10 mouse cellular contexts compared by ENCODE assay signal in the genomic region with DNA sequence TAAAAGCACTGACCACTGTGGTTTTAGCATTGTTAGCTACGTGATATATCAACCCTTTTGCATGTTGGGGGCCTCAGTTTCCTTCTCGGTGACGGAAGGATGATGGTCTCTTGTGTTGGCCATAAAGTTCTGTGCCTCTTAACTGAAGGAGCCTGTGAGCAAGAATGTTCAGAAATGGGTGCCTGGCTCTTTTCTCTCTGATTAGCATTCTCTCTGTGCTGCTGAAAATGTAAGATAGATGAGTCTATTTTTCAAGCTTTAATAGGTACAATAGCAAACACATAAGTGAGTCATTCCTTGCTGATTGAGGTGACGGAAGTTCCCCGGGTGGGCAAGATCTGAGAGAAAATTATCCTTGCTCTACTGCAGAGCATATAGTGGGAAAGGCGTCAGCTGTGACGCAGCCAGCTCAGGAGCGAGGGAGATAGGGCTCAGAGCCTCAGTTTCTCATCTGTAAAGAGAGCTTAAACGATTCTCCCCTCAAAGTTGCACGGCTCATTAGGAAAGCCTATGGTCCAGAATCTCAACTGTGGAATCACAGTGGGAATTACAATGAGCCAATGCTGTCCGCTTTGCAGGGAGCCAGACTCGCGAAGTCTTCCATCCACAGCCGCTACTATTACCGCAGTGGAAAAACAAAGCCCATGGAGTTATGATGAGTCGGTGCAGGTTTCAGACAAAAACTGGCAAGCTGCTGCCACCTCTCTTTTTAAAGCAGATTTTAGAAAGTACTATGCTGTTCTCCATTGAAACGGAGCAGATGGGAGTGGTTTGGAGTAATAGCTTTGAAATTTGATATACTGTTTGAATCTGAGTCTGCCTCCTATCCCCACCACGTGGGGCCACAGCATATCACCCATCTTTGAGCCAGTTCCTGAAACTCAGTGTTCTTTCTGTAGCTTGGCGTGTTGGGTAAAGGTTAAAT. TPM values are rescaled to one million over a fixed set of nuclear protein-coding genes. Genes with fewer than 3 reads are reported as not detected.
DNase-seq lines count a peak whose midpoint lies in the region; ATAC-seq lines count a peak whose summit lies in the region.
"Had no signal": no experiment of that assay in that cellular context is flagged by ENCODE, and none has a peak within 500 bp of the region (broad histone marks: within the 10 kb centered on the region; RNA-seq: fewer than 3 reads in every experiment).

No protein-coding gene starts in this region.

- no peak for DNase-seq in intestine, embryonic 14.5 days (ENCODE audit: low spot score)
- DNase-seq in brain, adult 2 months (ENCODE audit: low read depth, low spot score): peak; percentile 59
- peak; percentile 90 for DNase-seq in midbrain, embryonic 11.5 days (ENCODE audit: low spot score, missing footprints)
- no peak for DNase-seq in thymus, postnatal 0 days (ENCODE audit: low spot score)
- DNase-seq in gastrocnemius, postnatal 36 days: no peak
- DNase-seq in gastrocnemius, postnatal 10 days: no peak
- DNase-seq: liver, embryonic 13.5 days had no signal

- H3K9ac ChIP-seq in intestine, embryonic 14.5 days (ENCODE audit: low read length): no peak overlapping the region
- no peak overlapping the region for H3K9ac ChIP-seq in intestine, embryonic 16.5 days (ENCODE audit: low read depth, low read length)
- no peak overlapping the region for H3K9ac ChIP-seq in forebrain, embryonic 12.5 days
- H3K9ac ChIP-seq in midbrain, embryonic 11.5 days (ENCODE audit: low read length): no peak overlapping the region
- H3K9ac ChIP-seq: liver, embryonic 13.5 days had no signal

- H3K36me3 ChIP-seq in intestine, embryonic 14.5 days (ENCODE audit: control insufficient read depth, insufficient read depth, low read length): no peaks in the 10 kb centered on the region
- no peaks in the 10 kb centered on the region for H3K36me3 ChIP-seq in intestine, embryonic 16.5 days (ENCODE audit: control insufficient read depth, insufficient read depth, low read length)
- no peaks in the 10 kb centered on the region for H3K36me3 ChIP-seq in forebrain, embryonic 12.5 days (replicated peaks)
- H3K36me3 ChIP-seq in midbrain, embryonic 11.5 days (ENCODE audit: control insufficient read depth, insufficient read depth, low read length): no peaks in the 10 kb centered on the region
- H3K36me3 ChIP-seq: liver, embryonic 13.5 days had no signal

- H3K4me3 ChIP-seq in intestine, embryonic 14.5 days (ENCODE audit: low read depth, low read length): no peak overlapping the region
- H3K4me3 ChIP-seq in intestine, embryonic 16.5 days (ENCODE audit: low read length): no peak overlapping the region
- H3K4me3 ChIP-seq in forebrain, embryonic 12.5 days (replicated peaks): peak overlapping the region; percentile 11; the same call in 1 of the 2 replicates
- H3K4me3 ChIP-seq in midbrain, embryonic 11.5 days (ENCODE audit: low read depth, low read length): no peak overlapping the region
- H3K4me3 ChIP-seq: liver, embryonic 13.5 days had no signal

- WGBS in intestine, embryonic 14.5 days: 61% methylated on average over 19 of the region's 19 CpGs
- WGBS in intestine, embryonic 16.5 days: 61% methylated on average over 19 of the region's 19 CpGs
- 46% methylated on average over 19 of the region's 19 CpGs for WGBS in forebrain, embryonic 12.5 days
- WGBS in midbrain, embryonic 11.5 days: 47% methylated on average over 19 of the region's 19 CpGs

- no peaks in the 10 kb centered on the region for H3K9me3 ChIP-seq in intestine, embryonic 14.5 days (ENCODE audit: control insufficient read depth, low read length)
- no peaks in the 10 kb centered on the region for H3K9me3 ChIP-seq in intestine, embryonic 16.5 days (ENCODE audit: control insufficient read depth, low read length)
- no peaks in the 10 kb centered on the region for H3K9me3 ChIP-seq in forebrain, embryonic 12.5 days
- no peaks in the 10 kb centered on the region for H3K9me3 ChIP-seq in midbrain, embryonic 11.5 days (ENCODE audit: control insufficient read depth, low read length)
- H3K9me3 ChIP-seq: liver, embryonic 13.5 days had no signal

- intact Hi-C loops in gastrocnemius, postnatal 36 days (cut with DNase I): no loop called here

- H3K27ac ChIP-seq in intestine, embryonic 14.5 days (ENCODE audit: low read depth): no peak overlapping the region
- no peak overlapping the region for H3K27ac ChIP-seq in intestine, embryonic 16.5 days (ENCODE audit: low read length)
- no peak overlapping the region for H3K27ac ChIP-seq in forebrain, embryonic 12.5 days
- no peak overlapping the region for H3K27ac ChIP-seq in midbrain, embryonic 11.5 days (ENCODE audit: low read depth, low read length)
- H3K27ac ChIP-seq: liver, embryonic 13.5 days had no signal

- ATAC-seq in intestine, embryonic 14.5 days (replicated peaks; ENCODE audit: low FRiP score, low TSS enrichment, low read depth): no peak
- no peak for ATAC-seq in intestine, embryonic 16.5 days
- ATAC-seq in forebrain, embryonic 12.5 days (ENCODE audit: low FRiP score): peak; percentile 61
- ATAC-seq in midbrain, embryonic 11.5 days (ENCODE audit: low FRiP score): peak; percentile 65; the same call in 1 of the 2 replicates

- H3K4me2 ChIP-seq in intestine, embryonic 14.5 days (ENCODE audit: low read length): peak overlapping the region; percentile 36
- H3K4me2 ChIP-seq in intestine, embryonic 16.5 days (ENCODE audit: low read depth, low read length): no peak overlapping the region
- H3K4me2 ChIP-seq in forebrain, embryonic 12.5 days: peak overlapping the region; percentile 35
- H3K4me2 ChIP-seq in midbrain, embryonic 11.5 days: peak overlapping the region; percentile 1; the same call in 1 of the 2 replicates
- H3K4me2 ChIP-seq: liver, embryonic 13.5 days had no signal

- no peaks in the 10 kb centered on the region for H3K27me3 ChIP-seq in intestine, embryonic 14.5 days (replicated peaks; ENCODE audit: control insufficient read depth, insufficient read depth, low read length)
- H3K27me3 ChIP-seq in intestine, embryonic 16.5 days (replicated peaks; ENCODE audit: control insufficient read depth, insufficient read depth, low read length): no peaks in the 10 kb centered on the region
- H3K27me3 ChIP-seq in forebrain, embryonic 12.5 days: no peaks in the 10 kb centered on the region
- H3K27me3 ChIP-seq in midbrain, embryonic 11.5 days (ENCODE audit: control insufficient read depth, insufficient read depth, low read length): no peaks in the 10 kb centered on the region

- H3K4me1 ChIP-seq in intestine, embryonic 14.5 days (replicated peaks; ENCODE audit: control insufficient read depth, insufficient read depth, low read length): no peaks in the 10 kb centered on the region; the same call in 1 of the 2 replicates
- no peaks in the 10 kb centered on the region for H3K4me1 ChIP-seq in intestine, embryonic 16.5 days (ENCODE audit: control insufficient read depth, insufficient read depth, low read length)
- peaks cover 7% of the 10 kb centered on the region for H3K4me1 ChIP-seq in forebrain, embryonic 12.5 days
- H3K4me1 ChIP-seq in midbrain, embryonic 11.5 days (ENCODE audit: control insufficient read depth, insufficient read depth, low read length): no peaks in the 10 kb centered on the region

RNA-seq across cellular contexts. Expression of gene Pon1, which starts 15.5 kb away (rescaled TPM):
- polyA plus RNA-seq in intestine, embryonic 14.5 days (2014; fragmentation: Nextera tagmentation; extraction: Ambion mirVana): not detected in 2 replicates
- not detected in 2 replicates for polyA plus RNA-seq in intestine, embryonic 16.5 days (2015; fragmentation: Nextera tagmentation; extraction: Ambion mirVana)
- polyA plus RNA-seq in forebrain, embryonic 12.5 days (2016; fragmentation: Nextera tagmentation; extraction: Ambion mirVana): 0.13 and 0.22 TPM in 2 replicates
- polyA plus RNA-seq in midbrain, embryonic 11.5 days (2014; fragmentation: Nextera tagmentation; extraction: Ambion mirVana): 0.08 and 0.18 TPM in 2 replicates
- polyA plus RNA-seq in thymus, postnatal 0 days (2015; fragmentation: Nextera tagmentation; extraction: Ambion mirVana): not detected in 2 replicates
- under 1 TPM in 1 of 2 experiments, not detected in 1; 0.42 TPM for total RNA-seq in gastrocnemius, postnatal 36 days (2021)
- total RNA-seq in gastrocnemius, postnatal 10 days (2021): under 1 TPM in 1 of 2 experiments, not detected in 1; 0.45 TPM
- total RNA-seq: MEL had no signal

Comparison
In these comparisons a context has a peak if more than half of its experiments do, and no peak if none do; other contexts are left out.
1. ATAC-seq: peak in forebrain, embryonic 12.5 days (single experiment) and midbrain, embryonic 11.5 days (single experiment); none in intestine, embryonic 14.5 days (single experiment) and intestine, embryonic 16.5 days (single experiment).
2. DNase-seq: peak in brain, adult 2 months (single experiment) and midbrain, embryonic 11.5 days (single experiment); none in intestine, embryonic 14.5 days (single experiment), thymus, postnatal 0 days (single experiment), gastrocnemius, postnatal 36 days (0 of 2) and gastrocnemius, postnatal 10 days (single experiment).